Mouse (Mus musculus): ENCODE results near the gene Dnajc7. TPM values are rescaled to one million over a fixed set of nuclear protein-coding genes. Genes with fewer than 3 reads are reported as not detected.

Dnajc7 gene
- polyA plus RNA-seq, 2 experiments, result 73.3 to 225 TPM

DNA sequence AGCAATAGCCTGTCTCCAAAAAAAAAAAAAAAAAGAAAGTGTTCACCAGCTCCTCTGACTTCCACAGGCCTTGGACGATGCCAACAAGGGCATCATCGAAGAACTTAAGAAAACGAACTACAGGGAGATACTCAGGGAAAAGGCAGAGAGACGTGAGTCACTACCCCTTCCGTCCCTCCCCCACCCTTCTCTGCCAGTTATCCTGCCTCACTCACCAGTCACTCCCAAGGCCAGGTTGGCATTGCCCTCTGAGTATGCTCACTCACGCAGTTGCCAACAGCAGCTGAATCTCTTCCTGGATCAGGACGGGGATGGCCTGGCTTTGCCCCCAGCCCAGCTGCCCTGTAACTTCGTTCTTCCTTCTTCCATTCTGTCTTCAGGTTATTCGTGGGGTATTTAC lies 50.2 kb downstream of the Dnajc7 start:
- no peak overlapping the region for H3K4me2 ChIP-seq (replicated peaks; ENCODE audit: low read depth, low read length, severe bottlenecking)
- TF ChIP-seq POLR2A (IDR thresholded peaks at IDR 0.05; ENCODE audit: borderline replicate concordance, extremely low read depth, insufficient read depth, insufficient read length), result no peak
- WGBS, result 60% methylated on average over 9 of the region's 9 CpGs
- no peaks in the 10 kb centered on the region for H3K9me3 ChIP-seq (ENCODE audit: control insufficient read depth, low read length)
- no peaks in the 10 kb centered on the region for H3K36me3 ChIP-seq (ENCODE audit: control insufficient read depth, insufficient read depth, low read length)
- H3K9ac ChIP-seq (ENCODE audit: low read depth, low read length, severe bottlenecking), result no peak overlapping the region
- H3K4me3 ChIP-seq (replicated peaks; ENCODE audit: low read length), result no peak overlapping the region
- 0 out of 2 replicates have a peak, but pooled peaks cover 4% of the 10 kb centered on the region for H3K4me1 ChIP-seq (ENCODE audit: control insufficient read depth, insufficient read depth, low read length)
- no peak overlapping the region for H3K27ac ChIP-seq (replicated peaks; ENCODE audit: low read depth, low read length)
- no peak for DNase-seq (ENCODE audit: low spot score)
- H3K27me3 ChIP-seq (ENCODE audit: control insufficient read depth, insufficient read depth, low read length), result peaks cover 6% of the 10 kb centered on the region; the same call in 1 of the 2 replicates
- no peak for ATAC-seq (ENCODE audit: low FRiP score, low read depth)

DNA sequence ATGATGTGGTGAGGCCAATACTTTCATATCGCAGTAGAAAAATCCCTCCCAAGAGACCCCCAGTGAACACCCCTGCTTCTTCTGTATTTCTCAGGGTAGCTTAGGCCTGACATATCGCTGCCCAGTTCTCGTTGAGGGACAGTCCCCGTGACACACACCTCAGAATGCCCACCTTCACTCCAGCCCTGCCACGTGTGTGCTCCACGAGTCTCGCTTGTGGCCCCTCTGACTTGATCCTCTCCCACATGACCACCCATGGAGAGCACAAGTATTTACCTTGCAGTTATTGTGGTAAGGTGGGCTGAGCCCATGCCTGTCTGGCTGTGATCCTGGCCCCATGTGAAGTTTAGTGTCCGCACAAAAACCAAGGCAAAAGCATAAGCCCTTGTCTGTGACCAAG lies 51.3 kb downstream of the Dnajc7 start:
- Histone ChIP-seq H3K27me3 (ENCODE audit: control insufficient read depth, insufficient read depth, low read length) (peaks cover 6% of the 10 kb centered on the region; the same call in 1 of the 2 replicates), H3K9ac (ENCODE audit: low read depth, low read length, severe bottlenecking) (no peak overlapping the region), H3K4me1 (ENCODE audit: control insufficient read depth, insufficient read depth, low read length) (0 out of 2 replicates have a peak, but pooled peaks cover 4% of the 10 kb centered on the region), H3K27ac (replicated peaks; ENCODE audit: low read depth, low read length) (no peak overlapping the region), H3K36me3 (ENCODE audit: control insufficient read depth, insufficient read depth, low read length) (no peaks in the 10 kb centered on the region), H3K4me3 (replicated peaks; ENCODE audit: low read length) (no peak overlapping the region), H3K9me3 (ENCODE audit: control insufficient read depth, low read length) (no peaks in the 10 kb centered on the region), H3K4me2 (replicated peaks; ENCODE audit: low read depth, low read length, severe bottlenecking) (no peak overlapping the region)
- no peak for TF ChIP-seq POLR2A (IDR thresholded peaks at IDR 0.05; ENCODE audit: borderline replicate concordance, extremely low read depth, insufficient read depth, insufficient read length)
- 79% methylated on average over 8 of the region's 8 CpGs for WGBS
- DNase-seq (ENCODE audit: low spot score) (no peak), ATAC-seq (ENCODE audit: low FRiP score, low read depth) (no peak)

DNA sequence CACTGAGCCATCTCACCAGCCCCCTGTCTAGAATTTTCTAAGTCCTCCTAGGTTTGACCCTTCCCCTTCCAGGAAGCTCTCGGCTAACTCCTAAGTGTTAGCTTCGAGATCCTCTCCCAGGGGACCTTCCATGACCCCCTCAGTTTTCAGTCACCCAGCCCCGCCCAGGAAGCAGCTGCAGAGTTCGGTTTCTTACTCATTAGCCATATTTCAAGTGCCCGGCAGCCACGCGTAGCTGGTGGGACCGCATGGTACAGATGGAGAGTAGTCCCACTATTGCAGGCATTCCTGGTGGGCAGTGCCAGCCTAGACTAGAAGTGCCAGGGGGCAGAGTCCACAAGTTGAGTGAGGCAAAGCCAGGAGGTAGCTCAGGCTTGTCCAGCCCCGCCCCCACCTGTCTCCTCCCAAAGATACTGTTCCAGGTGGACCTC lies 52.1 kb downstream of the Dnajc7 start:
- DNase-seq (ENCODE audit: low spot score) (no peak), ATAC-seq (ENCODE audit: low FRiP score, low read depth) (no peak)
- 56% methylated on average over 9 of the region's 9 CpGs for WGBS
- Histone ChIP-seq H3K4me1 (ENCODE audit: control insufficient read depth, insufficient read depth, low read length) (0 out of 2 replicates have a peak, but pooled peaks cover 4% of the 10 kb centered on the region), H3K4me2 (replicated peaks; ENCODE audit: low read depth, low read length, severe bottlenecking) (no peak overlapping the region), H3K9me3 (ENCODE audit: control insufficient read depth, low read length) (no peaks in the 10 kb centered on the region), H3K4me3 (replicated peaks; ENCODE audit: low read length) (no peak overlapping the region), H3K36me3 (ENCODE audit: control insufficient read depth, insufficient read depth, low read length) (no peaks in the 10 kb centered on the region), H3K9ac (ENCODE audit: low read depth, low read length, severe bottlenecking) (no peak overlapping the region), H3K27me3 (ENCODE audit: control insufficient read depth, insufficient read depth, low read length) (peaks cover 6% of the 10 kb centered on the region; the same call in 1 of the 2 replicates), H3K27ac (replicated peaks; ENCODE audit: low read depth, low read length) (no peak overlapping the region)
- TF ChIP-seq POLR2A (IDR thresholded peaks at IDR 0.05; ENCODE audit: borderline replicate concordance, extremely low read depth, insufficient read depth, insufficient read length), result no peak

DNA sequence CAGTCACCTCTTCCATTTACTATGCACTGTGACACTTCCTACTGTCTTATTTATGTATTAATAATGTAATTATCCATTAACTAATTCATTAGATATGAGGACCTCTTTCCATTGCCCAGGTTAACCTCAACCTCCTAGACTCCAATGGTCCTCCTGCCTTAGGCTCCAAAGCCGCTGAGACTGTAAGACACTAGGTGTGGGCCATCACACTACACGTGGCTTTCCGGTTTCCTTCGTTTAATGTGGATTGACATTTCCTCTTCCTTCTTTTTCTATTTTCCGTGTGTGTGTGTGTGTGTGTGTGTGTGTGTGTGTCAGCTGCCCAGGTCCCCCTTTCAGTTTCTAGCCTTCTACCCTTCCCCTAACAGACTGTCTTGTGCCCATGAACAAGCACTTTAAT lies 52.7 kb downstream of the Dnajc7 start:
- Histone ChIP-seq H3K4me1 (ENCODE audit: control insufficient read depth, insufficient read depth, low read length) (0 out of 2 replicates have a peak, but pooled peaks cover 4% of the 10 kb centered on the region), H3K9ac (ENCODE audit: low read depth, low read length, severe bottlenecking) (no peak overlapping the region), H3K4me3 (replicated peaks; ENCODE audit: low read length) (no peak overlapping the region), H3K27ac (replicated peaks; ENCODE audit: low read depth, low read length) (no peak overlapping the region), H3K36me3 (ENCODE audit: control insufficient read depth, insufficient read depth, low read length) (no peaks in the 10 kb centered on the region), H3K27me3 (ENCODE audit: control insufficient read depth, insufficient read depth, low read length) (peaks cover 6% of the 10 kb centered on the region; the same call in 1 of the 2 replicates), H3K9me3 (ENCODE audit: control insufficient read depth, low read length) (no peaks in the 10 kb centered on the region), H3K4me2 (replicated peaks; ENCODE audit: low read depth, low read length, severe bottlenecking) (no peak overlapping the region)
- TF ChIP-seq POLR2A (IDR thresholded peaks at IDR 0.05; ENCODE audit: borderline replicate concordance, extremely low read depth, insufficient read depth, insufficient read length), result no peak
- ATAC-seq (ENCODE audit: low FRiP score, low read depth) (no peak), DNase-seq (ENCODE audit: low spot score) (no peak)
- 81% methylated on average over 5 of the region's 5 CpGs for WGBS

DNA sequence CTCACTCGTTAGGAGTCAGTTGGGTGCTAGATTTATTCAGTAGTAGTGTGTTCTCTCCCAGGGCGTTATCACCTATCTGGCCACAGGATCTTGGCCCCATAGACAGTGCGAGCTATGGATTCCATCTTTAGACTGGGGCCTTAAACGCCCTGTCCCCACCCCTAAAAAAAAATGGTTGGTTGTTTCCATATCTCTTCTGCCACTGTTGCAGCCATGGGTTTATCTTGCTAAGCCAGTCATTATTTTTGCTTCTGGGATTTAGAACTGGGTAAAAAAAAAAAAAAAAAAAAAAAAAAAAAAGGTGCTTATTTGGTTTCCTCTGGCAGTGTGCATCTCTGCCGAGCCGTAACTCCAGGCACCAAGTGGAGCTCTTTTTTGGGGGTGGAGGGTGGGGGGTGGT lies 55.3 kb downstream of the Dnajc7 start:
- no peak for TF ChIP-seq POLR2A (IDR thresholded peaks at IDR 0.05; ENCODE audit: borderline replicate concordance, extremely low read depth, insufficient read depth, insufficient read length)
- no peaks in the 10 kb centered on the region for H3K4me1 ChIP-seq (ENCODE audit: control insufficient read depth, insufficient read depth, low read length)
- H3K4me2 ChIP-seq (replicated peaks; ENCODE audit: low read depth, low read length, severe bottlenecking), result no peak overlapping the region
- H3K36me3 ChIP-seq (ENCODE audit: control insufficient read depth, insufficient read depth, low read length), result no peaks in the 10 kb centered on the region
- no peaks in the 10 kb centered on the region for H3K9me3 ChIP-seq (ENCODE audit: control insufficient read depth, low read length)
- 84% methylated on average over 6 of the region's 6 CpGs for WGBS
- DNase-seq (ENCODE audit: low spot score) (no peak), ATAC-seq (ENCODE audit: low FRiP score, low read depth) (no peak)
- H3K27me3 ChIP-seq (ENCODE audit: control insufficient read depth, insufficient read depth, low read length), result no peaks in the 10 kb centered on the region
- H3K9ac ChIP-seq (ENCODE audit: low read depth, low read length, severe bottlenecking), result no peak overlapping the region
- no peak overlapping the region for H3K27ac ChIP-seq (replicated peaks; ENCODE audit: low read depth, low read length)
- H3K4me3 ChIP-seq (replicated peaks; ENCODE audit: low read length), result no peak overlapping the region

DNA sequence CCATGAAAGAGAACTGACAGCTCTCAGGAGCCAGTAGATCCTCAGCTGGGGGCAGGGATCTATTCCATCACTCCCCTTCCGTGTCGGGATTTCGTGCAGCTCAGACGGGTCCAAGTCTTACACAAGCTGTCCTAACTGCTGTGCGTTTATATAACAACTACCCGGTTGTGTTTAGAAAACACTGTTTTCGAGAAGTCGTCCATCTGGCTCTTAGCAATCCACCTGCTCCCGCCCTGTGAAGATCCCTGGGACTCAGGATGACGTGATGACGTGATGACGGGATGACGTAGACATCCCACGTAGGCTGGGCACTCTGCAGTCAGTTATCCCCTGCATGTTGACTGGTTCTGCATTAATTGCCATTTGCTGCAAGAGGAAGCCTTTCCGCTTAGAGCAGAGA lies 55.7 kb downstream of the Dnajc7 start:
- Histone ChIP-seq H3K9ac (ENCODE audit: low read depth, low read length, severe bottlenecking) (no peak overlapping the region), H3K9me3 (ENCODE audit: control insufficient read depth, low read length) (no peaks in the 10 kb centered on the region), H3K4me3 (replicated peaks; ENCODE audit: low read length) (no peak overlapping the region), H3K27me3 (ENCODE audit: control insufficient read depth, insufficient read depth, low read length) (no peaks in the 10 kb centered on the region), H3K4me2 (replicated peaks; ENCODE audit: low read depth, low read length, severe bottlenecking) (no peak overlapping the region), H3K27ac (replicated peaks; ENCODE audit: low read depth, low read length) (no peak overlapping the region), H3K4me1 (ENCODE audit: control insufficient read depth, insufficient read depth, low read length) (no peaks in the 10 kb centered on the region), H3K36me3 (ENCODE audit: control insufficient read depth, insufficient read depth, low read length) (no peaks in the 10 kb centered on the region)
- ATAC-seq (ENCODE audit: low FRiP score, low read depth) (no peak), DNase-seq (ENCODE audit: low spot score) (no peak)
- 75% methylated on average over 15 of the region's 15 CpGs for WGBS
- no peak for TF ChIP-seq POLR2A (IDR thresholded peaks at IDR 0.05; ENCODE audit: borderline replicate concordance, extremely low read depth, insufficient read depth, insufficient read length)
